Mouse (Mus musculus) fat pad, adult 2 months (tissue): ENCODE measurements around the gene Atp8a1.

ENCODE experiments used
- DNase-seq: peaks from one replicate; pipeline ENCODE4 v3.0.0-alpha.2; 2011; ENCODE audit warnings: low read depth, low spot score; ENCODE audit errors: extremely low read depth

The Atp8a1 gene

GRCm38 (mm10) chr5:67575705-67576104 is 271.5 kb downstream of the Atp8a1 start:
- DNase-seq: no peak

GRCm38 (mm10) chr5:67574039-67574438 is 273.2 kb downstream of the Atp8a1 start:
- no peak for DNase-seq

GRCm38 (mm10) chr5:67572552-67573155 is 274.6 kb downstream of the Atp8a1 start:
- DNase-seq: no peak
